Mouse (Mus musculus): ENCODE measurements around the gene Helz. TPM values are rescaled to one million over a fixed set of nuclear protein-coding genes. Genes with fewer than 3 reads are reported as not detected.

Gene Helz
- polyA plus RNA-seq, 1 experiment from 2014 or later, result 22.0 TPM

DNA sequence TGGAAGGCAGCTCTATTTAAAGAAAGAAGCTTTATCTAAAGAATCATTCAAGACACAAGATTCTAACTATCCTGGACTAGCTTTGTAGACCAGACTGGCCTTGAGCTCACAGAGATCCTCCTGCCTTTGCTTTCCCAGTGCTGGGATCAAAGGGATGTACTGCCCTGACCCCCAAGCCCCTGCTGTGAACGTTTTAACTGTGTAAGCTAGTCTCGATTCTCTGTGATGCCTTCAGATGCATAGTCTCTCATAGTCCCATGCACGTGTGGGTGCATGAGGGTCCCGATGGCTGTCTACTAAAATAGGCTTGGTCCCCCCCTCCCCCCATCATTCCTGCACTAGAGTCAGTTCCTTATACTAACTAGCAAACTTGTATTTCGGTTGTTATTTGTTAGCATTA, 70.2 kb downstream of the Helz start:
- no peaks in the 10 kb centered on the region for H3K27me3 ChIP-seq (replicated peaks; ENCODE audit: control insufficient read depth, insufficient read depth, low read length)
- no peaks in the 10 kb centered on the region for H3K9me3 ChIP-seq (ENCODE audit: control insufficient read depth, low read length)
- H3K4me3 ChIP-seq (ENCODE audit: low read depth, low read length), result no peak overlapping the region
- H3K9ac ChIP-seq (ENCODE audit: low read depth, low read length), result no peak overlapping the region
- no peaks in the 10 kb centered on the region for H3K4me1 ChIP-seq (ENCODE audit: control insufficient read depth, insufficient read depth, low read length)
- H3K36me3 ChIP-seq (ENCODE audit: control insufficient read depth, insufficient read depth, low read length), result peaks cover 46% of the 10 kb centered on the region
- no peak overlapping the region for H3K27ac ChIP-seq (replicated peaks; ENCODE audit: low read depth, low read length)
- H3K4me2 ChIP-seq (ENCODE audit: low read depth, low read length), result no peak overlapping the region
- DNase-seq (ENCODE audit: low spot score) (no peak), ATAC-seq (ENCODE audit: low read depth) (no peak)
- WGBS, result 49% methylated on average over 5 of the region's 5 CpGs

DNA sequence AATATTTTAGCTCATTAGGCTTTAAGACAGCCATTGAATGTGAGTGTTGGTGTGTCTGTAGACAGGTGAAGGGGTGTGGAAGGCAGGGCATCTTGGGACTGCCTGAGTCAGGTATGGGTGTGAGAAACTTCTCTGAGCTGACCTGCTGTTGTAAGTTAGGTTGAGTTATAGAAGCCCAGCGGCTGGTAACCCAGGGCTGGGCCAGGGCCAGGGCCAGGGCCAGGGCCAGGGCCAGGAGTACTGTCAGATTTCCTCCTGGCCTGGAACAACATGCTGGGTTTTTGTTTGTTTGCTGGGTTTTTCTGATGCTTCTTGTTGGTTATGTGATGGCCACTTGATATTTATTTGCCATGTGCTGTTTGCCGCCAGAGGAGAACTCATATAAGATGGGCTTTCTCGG, 76.9 kb downstream of the Helz start:
- Histone ChIP-seq H3K27me3 (replicated peaks; ENCODE audit: control insufficient read depth, insufficient read depth, low read length) (no peaks in the 10 kb centered on the region), H3K9ac (ENCODE audit: low read depth, low read length) (no peak overlapping the region), H3K4me1 (ENCODE audit: control insufficient read depth, insufficient read depth, low read length) (no peaks in the 10 kb centered on the region), H3K9me3 (ENCODE audit: control insufficient read depth, low read length) (no peaks in the 10 kb centered on the region), H3K4me2 (ENCODE audit: low read depth, low read length) (no peak overlapping the region), H3K4me3 (ENCODE audit: low read depth, low read length) (no peak overlapping the region), H3K27ac (replicated peaks; ENCODE audit: low read depth, low read length) (no peak overlapping the region), H3K36me3 (ENCODE audit: control insufficient read depth, insufficient read depth, low read length) (peaks cover 51% of the 10 kb centered on the region)
- DNase-seq (ENCODE audit: low spot score) (no peak), ATAC-seq (ENCODE audit: low read depth) (no peak)
- 90% methylated on average over 3 of the region's 3 CpGs for WGBS

GRCm38 (mm10) chr11:107625746-107626145, 78.0 kb downstream of the Helz start:
- no peaks in the 10 kb centered on the region for H3K9me3 ChIP-seq (ENCODE audit: control insufficient read depth, low read length)
- H3K36me3 ChIP-seq (ENCODE audit: control insufficient read depth, insufficient read depth, low read length), result peaks cover 43% of the 10 kb centered on the region
- DNase-seq (ENCODE audit: low spot score), result no peak
- no peak overlapping the region for H3K4me2 ChIP-seq (ENCODE audit: low read depth, low read length)
- no peak overlapping the region for H3K4me3 ChIP-seq (ENCODE audit: low read depth, low read length)
- H3K9ac ChIP-seq (ENCODE audit: low read depth, low read length), result no peak overlapping the region
- ATAC-seq (ENCODE audit: low read depth), result no peak
- WGBS, result 38% methylated on average over 11 of the region's 11 CpGs
- H3K4me1 ChIP-seq (ENCODE audit: control insufficient read depth, insufficient read depth, low read length), result no peaks in the 10 kb centered on the region
- H3K27me3 ChIP-seq (replicated peaks; ENCODE audit: control insufficient read depth, insufficient read depth, low read length), result no peaks in the 10 kb centered on the region
- no peak overlapping the region for H3K27ac ChIP-seq (replicated peaks; ENCODE audit: low read depth, low read length)

DNA sequence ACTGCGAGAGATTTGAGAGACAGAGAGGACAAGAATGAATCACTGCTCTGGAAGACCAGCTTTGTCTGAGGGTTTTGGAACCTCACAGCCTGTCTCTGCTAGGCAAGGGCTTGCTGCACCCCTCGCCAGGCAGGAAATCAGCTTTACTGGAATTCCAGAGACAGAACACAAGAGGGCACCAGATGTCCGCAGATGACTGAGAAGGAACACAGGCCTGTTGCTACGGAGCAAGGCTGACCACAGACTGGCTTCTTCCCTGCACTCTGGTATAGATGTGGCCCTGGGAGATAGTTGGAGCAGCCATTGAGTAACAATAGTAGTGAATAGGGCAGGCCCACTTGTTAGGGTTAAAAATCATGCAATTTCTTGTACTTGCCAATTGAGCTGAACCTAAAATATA, 81.8 kb downstream of the Helz start:
- Histone ChIP-seq H3K4me2 (ENCODE audit: low read depth, low read length) (no peak overlapping the region), H3K27me3 (replicated peaks; ENCODE audit: control insufficient read depth, insufficient read depth, low read length) (no peaks in the 10 kb centered on the region), H3K4me3 (ENCODE audit: low read depth, low read length) (no peak overlapping the region), H3K9ac (ENCODE audit: low read depth, low read length) (no peak overlapping the region), H3K36me3 (ENCODE audit: control insufficient read depth, insufficient read depth, low read length) (peaks cover 45% of the 10 kb centered on the region), H3K4me1 (ENCODE audit: control insufficient read depth, insufficient read depth, low read length) (no peaks in the 10 kb centered on the region), H3K27ac (replicated peaks; ENCODE audit: low read depth, low read length) (no peak overlapping the region), H3K9me3 (ENCODE audit: control insufficient read depth, low read length) (no peaks in the 10 kb centered on the region)
- 34% methylated on average over 4 of the region's 4 CpGs for WGBS
- peak; percentile 80 for DNase-seq (ENCODE audit: low spot score)
- ATAC-seq (ENCODE audit: low read depth), result peak; percentile 72; the same call in 1 of the 2 replicates

- DNase-seq (ENCODE audit: low spot score) (no peak), ATAC-seq (ENCODE audit: low read depth) (no peak)
- WGBS, result 90% methylated on average over 8 of the region's 8 CpGs
- H3K36me3 ChIP-seq (ENCODE audit: control insufficient read depth, insufficient read depth, low read length), result peaks cover 49% of the 10 kb centered on the region
- H3K9ac ChIP-seq (ENCODE audit: low read depth, low read length), result no peak overlapping the region
- H3K9me3 ChIP-seq (ENCODE audit: control insufficient read depth, low read length), result no peaks in the 10 kb centered on the region
- no peak overlapping the region for H3K4me3 ChIP-seq (ENCODE audit: low read depth, low read length)
- no peak overlapping the region for H3K4me2 ChIP-seq (ENCODE audit: low read depth, low read length)
- H3K4me1 ChIP-seq (ENCODE audit: control insufficient read depth, insufficient read depth, low read length), result no peaks in the 10 kb centered on the region
- no peak overlapping the region for H3K27ac ChIP-seq (replicated peaks; ENCODE audit: low read depth, low read length)
- H3K27me3 ChIP-seq (replicated peaks; ENCODE audit: control insufficient read depth, insufficient read depth, low read length), result no peaks in the 10 kb centered on the region
Observed at GRCm38 (mm10) chr11:107629951-107630350, 82.2 kb downstream of the Helz start.

- H3K4me1 ChIP-seq (ENCODE audit: control insufficient read depth, insufficient read depth, low read length), result no peaks in the 10 kb centered on the region
- WGBS, result 93% methylated on average over 7 of the region's 7 CpGs
- H3K4me3 ChIP-seq (ENCODE audit: low read depth, low read length), result no peak overlapping the region
- no peak for ATAC-seq (ENCODE audit: low read depth)
- peaks cover 61% of the 10 kb centered on the region for H3K36me3 ChIP-seq (ENCODE audit: control insufficient read depth, insufficient read depth, low read length)
- H3K27me3 ChIP-seq (replicated peaks; ENCODE audit: control insufficient read depth, insufficient read depth, low read length), result no peaks in the 10 kb centered on the region
- H3K9ac ChIP-seq (ENCODE audit: low read depth, low read length), result no peak overlapping the region
- H3K4me2 ChIP-seq (ENCODE audit: low read depth, low read length), result no peak overlapping the region
- DNase-seq (ENCODE audit: low spot score), result no peak
- H3K27ac ChIP-seq (replicated peaks; ENCODE audit: low read depth, low read length), result no peak overlapping the region
- H3K9me3 ChIP-seq (ENCODE audit: control insufficient read depth, low read length), result no peaks in the 10 kb centered on the region
Observed at GRCm38 (mm10) chr11:107631124-107631523, 83.4 kb downstream of the Helz start.

DNA sequence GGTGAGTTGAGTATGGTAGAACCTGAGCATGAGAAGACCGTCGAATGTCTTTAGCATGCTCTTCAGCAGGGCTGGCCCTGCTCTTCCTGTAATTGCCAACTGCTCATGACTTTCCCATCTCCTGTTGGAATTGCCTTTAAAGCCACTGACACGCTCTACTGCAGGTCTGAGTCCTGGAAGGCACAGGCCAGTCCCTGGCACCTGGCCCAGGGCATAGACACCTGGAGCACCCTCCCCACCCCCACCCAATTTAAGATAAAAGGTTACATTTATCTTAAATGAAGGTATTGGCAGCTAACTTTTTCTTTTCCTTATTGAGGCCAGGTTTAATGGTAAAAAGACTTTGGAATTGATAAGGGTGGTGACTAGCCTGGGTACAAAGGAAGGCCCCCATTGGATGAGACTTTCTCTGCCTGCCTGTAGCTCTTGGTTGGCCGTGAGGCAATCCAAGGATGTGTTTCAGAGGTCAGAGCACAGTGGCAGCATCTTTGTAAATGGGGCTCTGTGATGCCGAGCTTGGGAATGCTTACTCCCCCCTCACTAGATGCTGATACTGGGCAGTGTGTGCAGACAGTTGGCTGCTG, 85.9 kb downstream of the Helz start:
- ATAC-seq (ENCODE audit: low read depth) (no peak), DNase-seq (ENCODE audit: low spot score) (no peak)
- H3K9ac ChIP-seq (ENCODE audit: low read depth, low read length), result no peak overlapping the region
- H3K4me3 ChIP-seq (ENCODE audit: low read depth, low read length), result no peak overlapping the region
- no peaks in the 10 kb centered on the region for H3K27me3 ChIP-seq (replicated peaks; ENCODE audit: control insufficient read depth, insufficient read depth, low read length)
- H3K27ac ChIP-seq (replicated peaks; ENCODE audit: low read depth, low read length), result no peak overlapping the region
- no peaks in the 10 kb centered on the region for H3K4me1 ChIP-seq (ENCODE audit: control insufficient read depth, insufficient read depth, low read length)
- 85% methylated on average over 5 of the region's 5 CpGs for WGBS
- no peaks in the 10 kb centered on the region for H3K9me3 ChIP-seq (ENCODE audit: control insufficient read depth, low read length)
- peaks cover 69% of the 10 kb centered on the region for H3K36me3 ChIP-seq (ENCODE audit: control insufficient read depth, insufficient read depth, low read length)
- H3K4me2 ChIP-seq (ENCODE audit: low read depth, low read length), result no peak overlapping the region

DNA sequence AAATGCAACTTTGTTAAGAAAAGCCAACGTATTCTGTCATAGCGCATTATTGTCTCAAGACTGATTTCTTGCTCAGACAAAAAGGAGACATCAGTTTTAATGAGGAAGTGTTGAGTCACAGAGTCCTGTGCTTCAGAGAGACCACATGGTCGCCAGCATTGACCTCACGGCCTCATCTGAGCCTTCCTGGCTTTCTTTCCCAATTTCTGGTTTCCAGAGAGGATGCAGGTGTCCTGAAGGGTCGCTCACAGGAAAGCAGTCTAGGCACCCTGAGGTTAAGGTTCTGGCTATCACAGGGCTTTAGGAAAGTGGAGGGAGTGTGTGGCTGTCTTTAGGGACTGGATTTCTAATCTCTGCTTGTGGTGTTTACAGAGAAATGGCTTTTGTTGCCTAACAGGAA, 90.4 kb downstream of the Helz start:
- H3K27me3 ChIP-seq (replicated peaks; ENCODE audit: control insufficient read depth, insufficient read depth, low read length), result no peaks in the 10 kb centered on the region
- ATAC-seq (ENCODE audit: low read depth), result no peak
- H3K4me3 ChIP-seq (ENCODE audit: low read depth, low read length), result no peak overlapping the region
- peaks cover 66% of the 10 kb centered on the region for H3K36me3 ChIP-seq (ENCODE audit: control insufficient read depth, insufficient read depth, low read length)
- H3K27ac ChIP-seq (replicated peaks; ENCODE audit: low read depth, low read length), result no peak overlapping the region
- H3K4me1 ChIP-seq (ENCODE audit: control insufficient read depth, insufficient read depth, low read length), result no peaks in the 10 kb centered on the region
- no peak for DNase-seq (ENCODE audit: low spot score)
- WGBS, result 80% methylated on average over 5 of the region's 5 CpGs
- no peak overlapping the region for H3K9ac ChIP-seq (ENCODE audit: low read depth, low read length)
- no peak overlapping the region for H3K4me2 ChIP-seq (ENCODE audit: low read depth, low read length)
- no peaks in the 10 kb centered on the region for H3K9me3 ChIP-seq (ENCODE audit: control insufficient read depth, low read length)

DNA sequence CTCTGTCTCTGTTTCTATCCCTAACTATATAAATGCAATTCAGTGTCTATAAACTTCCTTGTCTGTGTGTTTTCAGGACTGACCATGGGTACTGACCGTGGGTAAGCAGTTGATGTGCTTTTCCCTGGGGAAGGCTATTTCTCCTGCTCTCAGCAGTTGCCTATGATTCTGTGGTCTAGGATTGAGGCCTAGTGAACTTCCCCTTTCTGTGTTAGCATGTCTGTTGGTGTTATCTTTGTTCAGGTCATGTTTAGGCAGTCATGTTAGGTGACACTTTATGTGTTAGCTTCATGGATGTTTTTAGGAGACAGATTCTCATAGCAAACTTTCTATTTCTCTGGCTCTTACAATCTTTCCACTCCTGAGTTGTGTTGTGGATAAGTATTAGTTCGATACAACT, 91.9 kb downstream of the Helz start:
- Histone ChIP-seq H3K9ac (ENCODE audit: low read depth, low read length) (no peak overlapping the region), H3K27me3 (replicated peaks; ENCODE audit: control insufficient read depth, insufficient read depth, low read length) (no peaks in the 10 kb centered on the region), H3K36me3 (ENCODE audit: control insufficient read depth, insufficient read depth, low read length) (peaks cover 65% of the 10 kb centered on the region), H3K4me2 (ENCODE audit: low read depth, low read length) (no peak overlapping the region), H3K4me3 (ENCODE audit: low read depth, low read length) (no peak overlapping the region), H3K4me1 (ENCODE audit: control insufficient read depth, insufficient read depth, low read length) (no peaks in the 10 kb centered on the region), H3K27ac (replicated peaks; ENCODE audit: low read depth, low read length) (no peak overlapping the region), H3K9me3 (ENCODE audit: control insufficient read depth, low read length) (no peaks in the 10 kb centered on the region)
- no peak for DNase-seq (ENCODE audit: low spot score)
- WGBS, result 89% methylated on average over 2 of the region's 2 CpGs
- no peak for ATAC-seq (ENCODE audit: low read depth)

Data from embryonic facial prominence, embryonic 14.5 days (tissue).